ENCODE assay signal across 23 mouse cellular contexts in the genomic region with DNA sequence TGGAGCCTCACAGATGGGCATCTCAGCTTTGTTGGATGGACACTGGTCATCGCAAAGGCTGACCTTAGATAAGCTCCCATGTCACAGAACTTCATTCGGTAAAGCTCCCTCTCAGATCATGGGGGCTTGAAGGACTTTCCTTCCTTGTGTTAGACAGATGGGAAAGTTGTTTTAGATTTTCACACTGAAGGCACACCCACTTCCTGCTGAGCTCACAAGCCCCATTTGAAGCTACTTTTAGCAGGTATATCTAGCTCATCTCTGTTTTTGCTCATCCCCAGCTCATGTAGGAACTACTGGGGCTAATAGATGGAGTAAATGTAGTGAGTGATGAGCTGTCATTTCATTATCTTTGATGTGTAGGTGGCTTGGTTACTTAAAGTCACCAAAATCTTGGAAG.
"Had no signal": no experiment of that assay in that cellular context is flagged by ENCODE, and none has a peak within 500 bp of the region (broad histone marks: within the 10 kb centered on the region; RNA-seq: fewer than 3 reads in every experiment).

No protein-coding gene starts in this region.

- H3K36me3 ChIP-seq: heart, embryonic 13.5 days; heart, embryonic 15.5 days; hindbrain, embryonic 13.5 days; hindbrain, embryonic 15.5 days; kidney, embryonic 15.5 days; limb, embryonic 13.5 days; limb, embryonic 15.5 days; liver, embryonic 12.5 days had no signal

- H3K4me3 ChIP-seq: heart, embryonic 13.5 days; heart, embryonic 15.5 days; hindbrain, embryonic 13.5 days; hindbrain, embryonic 15.5 days; kidney, embryonic 15.5 days; limb, embryonic 13.5 days; limb, embryonic 15.5 days; liver, embryonic 12.5 days had no signal

- H3K9me3 ChIP-seq: heart, embryonic 13.5 days; heart, embryonic 15.5 days; hindbrain, embryonic 13.5 days; hindbrain, embryonic 15.5 days; kidney, embryonic 15.5 days; limb, embryonic 13.5 days; limb, embryonic 15.5 days had no signal

- H3K4me1 ChIP-seq: heart, embryonic 13.5 days; heart, embryonic 15.5 days; hindbrain, embryonic 13.5 days; hindbrain, embryonic 15.5 days; kidney, embryonic 15.5 days; limb, embryonic 13.5 days; limb, embryonic 15.5 days; liver, embryonic 12.5 days had no signal

- DNase-seq: gastrocnemius, postnatal 14 days; gastrocnemius, postnatal 36 days; heart, adult 18-20 months; heart, postnatal 14 days; heart, postnatal 36 days; kidney, adult 11 months; kidney, adult 2 months; kidney, adult 9 months; kidney, postnatal 14 days; kidney, postnatal 36 days; layer of hippocampus, adult 9-11 months; layer of hippocampus, postnatal 36 days; left cerebral cortex, postnatal 4 days had no signal

- H3K27ac ChIP-seq: heart, embryonic 13.5 days; heart, embryonic 15.5 days; hindbrain, embryonic 13.5 days; hindbrain, embryonic 15.5 days; hindbrain, postnatal 0 days; kidney, embryonic 15.5 days; kidney, postnatal 0 days; limb, embryonic 13.5 days; limb, embryonic 15.5 days; liver, embryonic 12.5 days had no signal

- H3K27me3 ChIP-seq: heart, embryonic 13.5 days; heart, embryonic 15.5 days; kidney, embryonic 15.5 days; limb, embryonic 13.5 days; limb, embryonic 15.5 days; liver, embryonic 12.5 days had no signal
